Mouse (Mus musculus) mouse embryonic stem cell (cell line): ENCODE measurements around the gene Lrrc75b.
"Not testable (repeated sequence)": the region's sequence is repeated elsewhere in the genome, so short reads cannot be mapped to it uniquely, and the experiment has no call there.

Experiments
- in situ Hi-C, 2 experiments: fragments of 300-500 bp; cut with MboI; formaldehyde crosslinking; loops; 1 replicate in 1 of 2; 3 replicates in 1 of 2; pipeline ENCODE4 v1.14.3; 2019 to 2020; ENCODE audit warnings: low sequenced_read_pairs in 2 of 2, low pct_unique_long_range_greater_than_20kb in 1 of 2, mixed read lengths in 1 of 2; ENCODE audit not compliant: unreplicated experiment in 1 of 2

Lrrc75b gene

GRCm38 (mm10) chr10:75571937-75572336 is 11.8 kb upstream of the Lrrc75b start:
- in situ Hi-C loops, result no loop called here

DNA sequence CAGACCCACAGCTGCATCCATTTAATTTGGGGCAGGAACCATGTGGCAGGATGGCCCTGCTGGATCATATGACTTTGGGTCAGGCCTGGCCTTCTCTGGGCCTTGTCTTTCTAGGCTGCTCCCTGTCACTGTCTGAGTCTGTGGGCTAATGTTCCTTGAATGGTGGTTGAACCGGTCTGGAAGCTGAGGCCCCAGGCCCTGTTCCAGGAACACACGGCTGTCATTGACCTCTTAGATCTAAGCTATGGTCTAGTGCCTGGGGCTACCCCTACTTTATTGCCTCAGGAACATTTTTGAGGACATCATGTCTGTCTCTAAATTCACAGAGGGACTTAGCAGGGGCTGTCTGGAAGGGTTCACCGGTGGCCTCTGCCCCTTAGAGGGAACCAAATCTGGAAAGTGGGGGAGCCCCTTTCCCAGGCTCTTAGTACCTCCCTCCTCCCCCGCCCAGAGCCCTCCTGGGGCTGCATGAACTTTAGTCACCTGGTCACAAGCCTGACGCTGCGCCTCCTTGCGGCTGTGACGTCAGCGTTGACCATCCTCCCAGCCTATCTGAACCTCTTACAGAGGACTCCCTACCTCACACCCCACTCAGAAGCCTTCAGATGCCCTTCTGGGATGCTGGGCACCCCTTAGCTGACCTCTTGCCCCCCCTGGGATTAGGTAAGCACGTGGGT is 11.0 kb upstream of the Lrrc75b start:
- in situ Hi-C loops, result no loop called here

GRCm38 (mm10) chr10:75568851-75569250 is 8.7 kb upstream of the Lrrc75b start:
- in situ Hi-C loops, result no loop called here

DNA sequence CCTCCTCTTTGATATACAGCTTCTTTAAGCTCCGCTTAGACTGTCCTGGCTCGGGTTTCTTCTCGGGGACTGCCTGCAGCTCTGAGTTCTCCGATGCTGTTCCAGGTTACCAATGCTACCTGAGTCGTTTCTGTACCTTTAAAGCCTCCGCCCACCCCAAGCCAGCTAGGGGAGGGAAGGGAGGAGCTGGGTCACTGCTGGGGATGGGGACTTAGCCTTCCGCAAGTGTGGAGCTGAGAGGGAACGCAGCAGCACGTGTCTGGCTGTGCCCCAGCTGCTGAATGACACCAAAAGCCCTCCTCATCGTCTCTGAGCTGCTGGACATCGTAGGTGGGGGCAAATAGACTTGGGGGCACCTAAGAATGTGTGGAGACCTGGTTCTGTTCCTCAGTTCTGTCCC is 8.3 kb upstream of the Lrrc75b start:
- in situ Hi-C loops, result no loop called here

- in situ Hi-C loops, result no loop called here
These were observed 7.9 kb upstream of the Lrrc75b start for GRCm38 (mm10) chr10:75568029-75568428.

DNA sequence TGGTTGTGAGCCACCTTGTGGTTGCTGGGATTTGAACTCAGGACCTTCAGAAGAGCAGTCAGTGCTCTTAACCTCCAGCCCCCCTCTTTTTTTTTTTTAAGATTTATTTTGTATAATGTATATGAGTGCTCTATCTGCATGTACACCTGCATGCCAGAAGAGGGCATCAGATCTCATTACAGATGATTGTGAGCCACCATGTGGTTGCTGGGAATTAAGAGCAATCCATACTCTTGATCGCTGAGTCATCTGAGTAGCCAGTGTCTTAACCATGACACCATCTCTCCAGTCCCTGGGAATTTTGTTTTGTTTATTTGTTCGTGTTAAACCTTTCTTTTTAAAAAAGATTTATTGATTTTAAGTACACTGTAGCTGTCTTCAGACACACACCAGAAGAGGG is 6.6 kb upstream of the Lrrc75b start:
- in situ Hi-C loops, result not testable (repeated sequence)

DNA sequence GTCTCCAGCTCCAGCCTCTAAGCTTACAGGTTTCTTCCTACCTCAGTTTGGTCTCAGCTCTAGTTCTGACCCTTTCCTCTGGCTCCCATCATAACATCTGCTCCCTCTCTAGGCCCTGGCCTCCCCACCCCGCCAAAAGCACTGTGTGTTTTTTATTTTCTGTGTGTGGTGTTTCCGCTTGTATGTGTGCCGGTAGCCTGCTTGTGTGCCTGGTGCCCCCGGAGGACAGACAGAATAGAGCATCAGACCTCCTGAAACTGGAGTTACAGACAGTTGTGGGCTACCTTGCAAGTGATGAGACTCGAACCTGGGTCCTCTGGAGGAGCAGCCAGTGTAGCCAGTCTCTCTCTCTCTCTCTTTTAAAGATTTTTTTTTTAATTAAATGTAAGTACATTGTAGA is 6.2 kb upstream of the Lrrc75b start:
- in situ Hi-C loops, result no loop called here

DNA sequence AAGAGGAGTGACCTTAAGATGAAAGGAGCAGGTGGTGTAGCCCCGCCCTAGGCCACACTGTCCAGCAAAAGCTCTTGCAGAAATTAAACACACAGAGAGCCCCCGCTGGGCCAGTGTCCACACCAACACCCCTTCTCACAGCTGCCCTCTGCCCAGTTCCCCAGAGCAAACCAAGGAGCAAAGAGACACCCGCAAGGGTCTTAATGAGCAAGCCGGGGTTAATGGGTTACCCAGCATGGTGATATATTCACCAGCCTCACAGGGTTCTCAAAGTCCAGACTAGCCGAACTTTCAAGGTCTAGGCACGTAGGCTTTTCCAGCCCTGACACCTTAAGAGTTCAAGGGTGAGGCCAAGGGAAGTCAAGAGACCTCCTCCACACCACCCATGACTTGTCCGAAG is 5.8 kb upstream of the Lrrc75b start:
- in situ Hi-C loops, result no loop called here

GRCm38 (mm10) chr10:75565436-75565835 is 5.3 kb upstream of the Lrrc75b start:
- in situ Hi-C loops, result no loop called here

DNA sequence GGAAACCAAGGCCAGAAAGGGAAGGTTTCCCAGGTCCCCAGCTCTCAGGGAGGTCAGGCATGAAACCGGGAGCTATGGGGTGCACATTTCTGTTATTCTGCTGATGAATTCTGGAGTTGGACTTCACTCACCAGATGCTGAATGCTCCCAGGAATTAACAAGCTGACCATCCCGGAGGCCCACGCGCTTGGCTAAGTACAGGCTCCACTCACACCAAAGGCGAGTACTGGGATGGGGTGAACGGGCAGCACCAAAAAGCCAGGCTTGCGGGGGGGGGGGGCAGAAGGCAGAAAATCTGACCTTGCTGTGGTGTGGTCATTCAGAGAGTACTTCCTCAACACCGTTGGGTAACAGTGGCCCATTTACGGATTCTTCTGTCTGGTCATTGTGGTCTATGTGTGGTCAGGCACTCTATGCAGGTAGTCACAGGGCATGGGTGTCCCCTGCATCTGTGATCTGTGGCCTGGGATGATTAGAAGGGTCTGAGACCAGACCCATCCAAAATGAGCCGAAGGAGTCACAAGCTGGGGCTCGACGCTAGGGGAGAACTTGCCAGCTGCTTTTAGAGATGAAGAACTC is 4.6 kb upstream of the Lrrc75b start:
- in situ Hi-C loops, result no loop called here

GRCm38 (mm10) chr10:75562596-75562995 is 2.5 kb upstream of the Lrrc75b start:
- in situ Hi-C loops, result no loop called here

- in situ Hi-C loops, result no loop called here
These were observed 1.0 kb upstream of the Lrrc75b start, which contains the start of gene Ggt1 for GRCm38 (mm10) chr10:75561071-75561654. TSS of gene Ggt1 (plus strand) at chr10:75561604.

- in situ Hi-C loops, result no loop called here
These were observed 394 bp upstream of the Lrrc75b start for GRCm38 (mm10) chr10:75560549-75560899.

DNA sequence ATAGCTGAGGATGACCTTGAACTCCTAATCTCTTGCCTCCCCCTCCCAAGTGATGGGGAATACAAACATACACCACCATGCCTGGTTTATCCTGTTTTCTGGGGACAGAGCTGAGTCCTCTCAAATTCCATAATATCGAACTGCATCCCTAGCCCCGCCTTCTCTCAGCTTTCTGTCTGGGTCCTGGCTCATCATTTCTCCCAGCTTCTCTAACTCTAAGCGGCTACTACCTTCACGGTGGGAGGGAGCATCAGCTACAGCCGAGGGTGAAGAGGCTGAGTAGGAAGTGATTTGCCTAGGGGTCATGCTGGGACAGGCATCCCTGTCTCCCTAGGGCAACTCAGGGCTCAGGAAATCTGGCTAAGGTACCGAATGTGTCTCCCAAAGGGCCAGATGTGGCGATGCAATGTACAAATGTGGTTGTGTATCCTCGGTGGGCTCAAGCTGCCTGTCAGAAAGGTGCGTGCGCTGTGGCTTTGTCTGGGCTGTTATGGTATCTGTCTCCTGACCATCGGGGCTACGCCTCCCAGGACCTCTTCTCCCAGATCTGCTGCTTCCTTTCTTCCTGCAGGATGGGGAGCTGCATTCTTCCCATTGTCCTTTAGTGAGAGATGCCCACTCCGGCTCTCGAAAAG is 972 bp downstream of the Lrrc75b start:
- in situ Hi-C loops, result no loop called here

DNA sequence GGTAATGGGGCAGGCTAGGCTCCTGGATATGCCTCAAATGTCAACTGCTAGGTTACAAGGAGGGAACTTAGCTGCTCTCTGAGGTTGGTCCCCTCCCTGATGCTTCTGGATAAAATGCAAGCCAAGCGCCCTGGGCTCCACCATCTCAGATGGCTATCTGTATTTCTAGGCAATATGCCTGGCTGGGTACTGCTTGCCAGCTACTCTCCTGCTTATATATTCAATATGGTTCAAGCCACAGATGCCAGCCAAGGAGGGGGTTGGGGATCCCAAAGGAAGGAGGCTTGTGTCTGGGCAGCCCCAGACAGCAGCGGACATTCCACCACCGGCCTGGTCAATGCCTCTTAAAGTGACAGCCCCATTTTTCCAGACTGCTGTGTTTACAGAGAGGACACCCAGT is 1.6 kb downstream of the Lrrc75b start:
- in situ Hi-C loops, result no loop called here

DNA sequence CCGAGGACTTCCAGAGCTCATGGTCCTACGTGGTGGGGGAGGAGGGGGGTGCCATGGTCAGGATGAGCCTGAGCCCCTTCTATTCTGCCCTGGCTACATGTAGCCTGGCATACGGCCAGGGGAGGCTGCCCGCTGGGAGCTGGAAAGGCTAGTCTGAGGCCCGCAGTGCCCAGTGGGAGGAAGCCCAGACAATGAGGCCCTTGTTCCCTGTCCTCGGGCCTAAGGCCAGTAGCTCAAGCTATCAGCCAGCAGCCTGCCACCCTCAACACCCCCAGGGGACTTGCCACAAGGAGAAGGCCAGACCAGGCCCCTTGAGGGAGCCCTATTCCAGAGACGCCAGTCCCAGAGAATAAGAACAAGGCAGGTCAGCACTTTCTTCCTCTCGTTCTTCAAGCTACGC is 4.1 kb downstream of the Lrrc75b start:
- in situ Hi-C loops, result no loop called here

- in situ Hi-C loops, result no loop called here
These were observed 4.6 kb downstream of the Lrrc75b start for GRCm38 (mm10) chr10:75555557-75555956.

GRCm38 (mm10) chr10:75554090-75554489 is 6.0 kb downstream of the Lrrc75b start:
- in situ Hi-C loops, result no loop called here

DNA sequence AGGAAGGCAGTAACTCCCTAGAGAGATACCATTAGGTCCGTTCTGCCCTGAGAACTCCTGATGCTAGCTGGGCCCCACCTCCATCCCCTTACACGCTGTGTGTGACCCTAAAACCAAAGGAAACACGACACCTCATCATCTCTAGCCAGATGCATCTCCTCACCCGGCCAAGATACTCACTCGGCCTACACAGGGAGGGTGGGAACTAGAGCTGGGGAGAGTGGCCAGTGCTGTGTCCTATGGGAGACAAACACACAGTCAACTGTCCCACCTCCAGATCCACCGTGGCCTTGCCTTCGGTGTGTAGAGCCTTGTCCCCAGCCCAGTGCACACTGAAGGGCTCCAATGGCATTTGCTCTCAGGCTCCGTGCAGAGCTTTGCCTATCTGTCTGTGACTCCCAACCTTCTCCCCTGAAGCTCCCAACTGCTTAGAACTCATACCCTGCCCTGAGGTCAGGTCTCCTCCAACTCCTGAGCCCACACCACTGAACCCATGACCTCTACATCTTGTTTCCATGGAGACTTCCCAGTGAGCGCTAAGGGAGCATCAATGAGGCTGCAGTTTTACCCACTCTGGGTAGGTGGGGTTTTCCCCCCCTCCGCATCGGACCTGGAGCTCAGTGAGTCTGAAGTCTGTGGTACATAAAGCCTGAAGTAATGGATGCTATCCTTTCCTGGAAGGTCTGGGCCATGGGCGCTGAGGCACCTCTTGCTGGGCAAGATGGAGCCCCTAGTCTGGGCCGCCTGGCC is 7.3 kb downstream of the Lrrc75b start:
- in situ Hi-C loops, result no loop called here
